Mouse (Mus musculus) left cerebral cortex, postnatal 25 days (tissue): ENCODE results near the gene Mrpl54. TPM values are rescaled to one million over a fixed set of nuclear protein-coding genes. Genes with fewer than 3 reads are reported as not detected.
A peak's percentile ranks its signal among the peaks of the same experiment; 100 is the strongest.
"Not testable (repeated sequence)": the region's sequence is repeated elsewhere in the genome, so short reads cannot be mapped to it uniquely, and the experiment has no call there.

ENCODE experiments used
- DNase-seq, 2 experiments: peaks; one replicate each; pipeline ENCODE4 v3.0.0; 2022; ENCODE audit warnings: low spot score in 2 of 2, mixed read lengths in 1 of 2
- intact Hi-C: fragments of 180-260 bp; cut with DNase I; formaldehyde crosslinking; loops from one replicate; pipeline ENCODE4 v1.15.1; 2025
- microRNA-seq, 2 experiments: library from miRNA; unstranded; fragments of <30 nt; microRNA quantifications; one replicate each; pipeline ENCODE4 v1.2.0; 2022
- total RNA-seq, 2 experiments: library from RNA; stranded (reverse); gene quantifications; 2 replicates each; pipeline ENCODE4 v1.2.3; 2021

Gene Mrpl54
- total RNA-seq, 2 experiments from 2014 or later = 42.5 to 47.3 TPM

DNA sequence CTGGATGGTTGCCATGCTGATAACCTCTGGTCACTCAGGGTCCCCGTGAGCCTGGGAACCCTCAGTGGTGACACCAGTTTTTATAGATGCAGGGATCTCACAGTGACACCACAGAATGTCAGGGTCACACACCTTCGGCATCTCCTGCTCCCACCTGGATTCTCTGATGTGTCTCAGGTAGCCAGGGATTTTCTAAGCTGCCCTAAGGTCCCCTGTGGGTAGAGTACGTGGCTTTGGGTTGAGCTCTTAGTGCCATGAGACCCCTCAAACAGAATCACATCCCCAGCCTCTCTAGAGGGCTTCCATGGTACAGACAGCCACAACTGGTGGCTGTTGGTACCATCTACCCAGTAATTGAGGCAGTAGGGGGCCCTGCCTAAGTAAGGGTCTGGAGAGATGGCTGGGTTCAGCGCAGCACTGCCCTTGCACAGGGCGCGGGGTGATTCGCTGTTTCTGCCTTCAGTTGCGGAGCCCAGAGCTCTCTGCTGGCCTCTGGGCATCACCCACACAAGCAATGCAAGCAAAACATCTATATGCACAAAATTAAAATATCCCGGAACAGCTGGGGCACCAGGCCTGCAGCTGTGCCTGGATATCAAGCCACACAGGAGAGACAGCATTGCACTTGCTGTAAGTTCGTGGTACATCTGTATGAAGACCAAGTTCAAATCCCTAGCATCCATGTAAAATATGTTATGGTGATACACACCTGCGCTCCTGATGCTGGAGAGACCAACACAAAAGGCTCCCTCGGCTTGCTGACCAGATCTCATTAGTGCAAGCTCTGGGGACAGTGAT, 30.1 kb downstream of the Mrpl54 start:
- DNase-seq = no peak
- intact Hi-C loops = no loop called here

DNA sequence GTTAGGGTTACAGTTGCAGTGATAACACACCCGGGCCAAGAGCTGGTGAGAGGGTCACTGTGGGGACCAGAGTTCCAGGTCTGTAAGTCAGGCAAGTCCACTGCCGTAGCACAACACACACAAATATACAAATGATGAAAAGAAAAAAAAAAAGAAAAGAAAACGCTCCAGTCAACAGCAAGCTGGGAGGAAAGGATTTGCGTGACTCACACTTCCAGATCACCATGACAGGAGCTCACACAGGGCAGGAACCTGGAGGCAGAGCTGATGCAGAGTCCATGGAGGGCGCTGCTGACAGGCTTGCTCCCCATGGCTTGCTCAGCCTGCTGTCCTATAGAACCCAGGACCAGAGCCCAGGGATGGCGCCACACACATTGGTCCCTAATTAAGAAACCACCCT, 32.5 kb downstream of the Mrpl54 start:
- intact Hi-C loops = no loop called here
- no peak for DNase-seq

DNA sequence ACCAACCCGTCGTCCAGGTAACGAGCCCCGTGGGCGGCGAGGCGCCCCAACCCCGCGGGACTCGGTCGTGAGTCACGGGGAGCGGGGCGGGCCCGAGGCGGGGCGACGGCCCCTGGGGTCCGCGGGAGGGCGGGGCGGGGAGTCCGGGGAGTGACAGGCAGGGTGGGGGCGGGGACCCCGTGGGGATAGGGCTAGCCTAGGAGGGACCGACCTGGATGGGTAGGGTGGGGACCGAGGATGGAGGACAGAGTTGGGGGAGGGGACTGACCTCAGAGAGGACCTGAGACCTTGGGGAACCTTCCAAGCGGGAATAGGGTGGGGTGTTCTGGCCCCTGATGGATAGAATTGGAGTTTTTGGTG, 33.5 kb downstream of the Mrpl54 start:
- intact Hi-C loops = no loop called here
- DNase-seq = no peak

GRCm38 (mm10) chr10:81232580-81233225, 34.0 kb downstream of the Mrpl54 start, which contains the start of gene Zfr2:
Gene Zfr2, plus strand, starts transcription at chr10:81233155.
- peak; percentile 93 to 97 for DNase-seq
- intact Hi-C loops = no loop called here

GRCm38 (mm10) chr10:81231436-81231835, 35.3 kb downstream of the Mrpl54 start:
- DNase-seq = no peak
- intact Hi-C loops = no loop called here

GRCm38 (mm10) chr10:81230438-81231332, 36.0 kb downstream of the Mrpl54 start, which contains the start of gene Atcay:
Gene Atcay, minus strand, starts transcription at chr10:81230833.
- intact Hi-C loops = no loop called here
- DNase-seq = peak; percentile 86 to 95

- intact Hi-C loops = no loop called here
- DNase-seq = peak; percentile 52 to 76
Observed at GRCm38 (mm10) chr10:81229735-81230437, 36.8 kb downstream of the Mrpl54 start.

DNA sequence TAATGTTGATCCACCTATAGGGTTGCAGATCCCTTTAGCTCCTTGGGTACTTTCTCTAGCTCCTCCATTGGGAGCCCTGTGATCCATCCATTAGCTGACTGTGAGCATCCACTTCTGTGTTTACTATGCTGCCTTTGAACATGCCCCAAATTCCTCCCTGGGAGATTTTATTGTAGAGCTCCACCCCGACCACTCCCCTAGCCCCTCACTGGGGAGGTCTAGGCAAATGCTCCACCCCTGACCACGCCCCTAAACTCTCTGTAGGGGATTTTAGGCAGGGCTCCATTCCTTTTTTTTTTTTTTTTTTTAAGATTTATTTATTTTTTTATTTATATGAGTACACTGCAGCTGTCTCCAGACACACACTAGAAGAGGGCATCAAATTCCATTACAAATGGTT, 43.0 kb downstream of the Mrpl54 start:
- intact Hi-C loops = not testable (repeated sequence)

GRCm38 (mm10) chr10:81221402-81222015, 45.2 kb downstream of the Mrpl54 start:
- intact Hi-C loops = no loop called here
- no peak for DNase-seq

More for the DNA sequence above, 43.0 kb downstream of the Mrpl54 start:
- DNase-seq = not testable (repeated sequence)

GRCm38 (mm10) chr10:81217964-81218363, 48.8 kb downstream of the Mrpl54 start:
- intact Hi-C loops = loop anchor here (2.0 kb wide), 1 partner anchor 19 kb away; no protein-coding TSS in a partner anchor
- peak in 1 of 2 experiments; percentile 50 for DNase-seq

DNA sequence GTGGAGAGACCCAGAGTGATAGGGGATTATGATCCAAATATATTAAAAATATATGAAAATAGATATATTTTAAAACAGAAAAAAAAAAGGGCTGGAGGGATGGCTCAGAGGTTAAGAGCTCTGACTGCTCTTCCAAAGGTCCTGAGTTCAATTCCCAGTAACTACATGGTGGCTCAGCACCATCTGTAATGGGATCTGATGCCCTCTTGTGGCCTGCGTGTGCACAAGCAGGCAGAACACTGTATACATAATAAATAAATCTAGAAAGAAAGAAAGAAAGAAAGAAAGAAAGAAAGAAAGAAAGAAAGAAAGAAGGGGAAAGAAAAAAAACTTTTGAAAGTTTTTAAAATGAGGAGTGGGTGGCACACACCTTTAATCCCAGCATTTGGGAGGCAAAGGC, 49.5 kb downstream of the Mrpl54 start:
- DNase-seq = not testable (repeated sequence)
- intact Hi-C loops = loop anchor here (2.0 kb wide), 1 partner anchor 18 kb away; no protein-coding TSS in a partner anchor

GRCm38 (mm10) chr10:81216810-81217209, 49.9 kb downstream of the Mrpl54 start:
- intact Hi-C loops = loop anchor here (2.0 kb wide), 1 partner anchor 18 kb away; no protein-coding TSS in a partner anchor
- no peak for DNase-seq

GRCm38 (mm10) chr10:81216260-81216659, 50.5 kb downstream of the Mrpl54 start:
- intact Hi-C loops = loop anchor here (2.0 kb wide), 1 partner anchor 17 kb away; no protein-coding TSS in a partner anchor

More at GRCm38 (mm10) chr10:81216260-81216659, 50.5 kb downstream of the Mrpl54 start:
- no peak for DNase-seq

Small RNA genes within 50 kb of the gene (microRNA-seq; reads per million reads assigned to microRNA genes)
- gene Mir3057 = 31.9 to 51.1 reads per million in 2 experiments

Other genes with a start within 250 kb of the Mrpl54 start
- gene Diras1, start 241.3 kb downstream of the Mrpl54 start, total RNA-seq = 100 to 1,000 TPM; 108 to 110 TPM
- gene Slc39a3, start 229.5 kb downstream of the Mrpl54 start, total RNA-seq = 10 to 100 TPM; 67.2 to 69.3 TPM
- gene Sgta, start 206.8 kb downstream of the Mrpl54 start, total RNA-seq = 100 to 1,000 TPM; 159 to 169 TPM
- gene Thop1, start 196.9 kb downstream of the Mrpl54 start, total RNA-seq = 10 to 100 TPM; 50.5 to 54.2 TPM
- gene Creb3l3, start 168.1 kb downstream of the Mrpl54 start, total RNA-seq = under 1 TPM; 0.25 to 0.60 TPM
- 100 to 1,000 TPM; 122 to 124 TPM for gene Map2k2, start 161.0 kb downstream of the Mrpl54 start, total RNA-seq
- gene Zbtb7a, start 131.7 kb downstream of the Mrpl54 start, total RNA-seq = 100 to 1,000 TPM; 114 TPM
- gene Pias4, start 99.0 kb downstream of the Mrpl54 start, total RNA-seq = 10 to 100 TPM; 26.6 to 28.7 TPM
- gene Eef2, start 90.3 kb downstream of the Mrpl54 start, total RNA-seq = 100 to 1,000 TPM; 854 to 872 TPM
- gene Dapk3, start 83.9 kb downstream of the Mrpl54 start, total RNA-seq = 10 to 100 TPM; 71.3 to 77.7 TPM
- not detected for gene 4930442H23Rik, start 83.1 kb downstream of the Mrpl54 start, total RNA-seq
- under 1 TPM in 1 of 2 experiments, not detected in 1; 0.23 TPM for gene Nmrk2, start 64.9 kb downstream of the Mrpl54 start, total RNA-seq
- gene Atcay, start 36.1 kb downstream of the Mrpl54 start, total RNA-seq = 100 to 1,000 TPM; 194 to 208 TPM
- 10 to 100 TPM; 57.2 to 63.1 TPM for gene Zfr2, start 33.8 kb downstream of the Mrpl54 start, total RNA-seq
- gene Matk, start 14.0 kb downstream of the Mrpl54 start, total RNA-seq = 100 to 1,000 TPM; 191 to 194 TPM
- gene Apba3, start within 50 bp of the Mrpl54 start, total RNA-seq = 10 to 100 TPM; 38.6 to 40.0 TPM
- under 1 TPM; 0.23 to 0.30 TPM for gene Tjp3, start 24.6 kb upstream of the Mrpl54 start, total RNA-seq
- gene Pip5k1c, start 26.0 kb upstream of the Mrpl54 start, total RNA-seq = 100 to 1,000 TPM; 402 to 420 TPM
- 10 to 100 TPM; 27.8 to 28.4 TPM for gene Cactin, start 54.2 kb upstream of the Mrpl54 start, total RNA-seq
- 1 to 10 TPM; 1.2 to 1.4 TPM for gene Tbxa2r, start 61.8 kb upstream of the Mrpl54 start, total RNA-seq
- under 1 TPM; 0.92 to 0.96 TPM for gene Gipc3, start 76.3 kb upstream of the Mrpl54 start, total RNA-seq
- gene Hmg20b, start 83.5 kb upstream of the Mrpl54 start, total RNA-seq = 10 to 100 TPM; 23.5 to 28.4 TPM
- gene Mfsd12, start 90.6 kb upstream of the Mrpl54 start, total RNA-seq = 10 to 100 TPM; 39.3 to 41.1 TPM
- gene 4930404N11Rik, start 98.9 kb upstream of the Mrpl54 start, total RNA-seq = 1 to 10 TPM in 1 of 2 experiments, under 1 TPM in 1; 0.78 to 2.2 TPM
- 10 to 100 TPM; 63.5 to 70.2 TPM for gene Fzr1, start 111.6 kb upstream of the Mrpl54 start, total RNA-seq
- gene Dohh, start 117.5 kb upstream of the Mrpl54 start, total RNA-seq = 10 to 100 TPM; 83.7 to 87.7 TPM
- gene Gm48551, start 117.5 kb upstream of the Mrpl54 start, total RNA-seq = 1 to 10 TPM; 3.5 to 4.2 TPM
- 1 to 10 TPM; 4.0 to 4.1 TPM for gene Gm48552, start 122.1 kb upstream of the Mrpl54 start, total RNA-seq
- 1 to 10 TPM in 1 of 2 experiments, under 1 TPM in 1; 0.89 to 1.5 TPM for gene Smim24, start 126.1 kb upstream of the Mrpl54 start, total RNA-seq
- gene Nfic, start 188.7 kb upstream of the Mrpl54 start, total RNA-seq = 10 to 100 TPM; 81.1 to 87.3 TPM
- gene Celf5, start 215.8 kb upstream of the Mrpl54 start, total RNA-seq = 100 to 1,000 TPM; 285 to 286 TPM
- gene Ncln, start 229.5 kb upstream of the Mrpl54 start, total RNA-seq = 10 to 100 TPM; 76.4 to 77.0 TPM
- gene S1pr4, start 233.2 kb upstream of the Mrpl54 start, total RNA-seq = under 1 TPM; 0.53 to 0.73 TPM